Mouse (Mus musculus): ENCODE results near the gene Lnp1. TPM values are rescaled to one million over a fixed set of nuclear protein-coding genes. Genes with fewer than 3 reads are reported as not detected.

Gene Lnp1
- total RNA-seq (2023), result not detected

GRCm38 (mm10) chr16:56928023-56928422, at the start of gene Lnp1:
Gene Lnp1 (minus strand): TSS chr16:56928061.

DNA sequence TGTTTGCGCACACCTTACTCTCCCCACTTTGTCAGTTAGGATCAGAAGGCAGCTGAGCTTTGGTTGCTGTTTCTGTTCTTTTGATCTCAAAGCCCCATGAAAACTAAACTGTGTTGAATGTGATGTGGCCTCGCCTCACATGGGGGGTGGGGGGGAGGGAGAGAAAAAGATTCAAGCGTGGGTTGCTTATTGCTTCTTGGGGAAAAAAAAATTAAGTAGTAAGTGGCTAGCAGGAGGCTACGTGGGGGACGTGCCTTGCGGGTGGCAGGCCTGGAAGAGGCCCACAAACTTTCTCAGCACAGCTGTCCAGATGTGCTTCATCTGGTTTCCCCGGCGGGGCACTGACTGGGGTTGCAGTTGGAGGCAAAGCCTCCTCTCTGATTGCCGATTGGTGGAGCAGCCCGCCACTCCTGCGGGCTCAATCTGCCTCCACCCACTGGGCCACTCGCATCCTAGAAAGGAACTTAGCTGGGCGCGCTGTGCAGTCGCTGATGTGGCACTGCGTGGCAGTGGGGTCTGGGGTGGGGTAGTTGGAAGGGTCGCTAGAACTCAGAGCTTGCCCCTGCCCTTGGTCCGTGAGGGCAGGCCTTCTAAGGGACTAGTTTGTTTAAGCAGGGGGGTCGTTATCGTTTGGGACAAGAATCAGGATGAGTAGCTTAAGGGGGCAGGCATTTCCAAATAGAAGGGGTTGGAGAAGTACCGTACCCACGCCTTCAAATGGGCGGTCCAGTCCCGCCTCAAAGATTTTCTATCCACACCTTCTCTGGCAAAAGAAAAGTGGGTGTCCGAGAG, 41.8 kb downstream of the Lnp1 start, which contains the start of gene Tmem45a:
Tmem45a (minus strand) TSS at position 343 of the 792 bp plus-strand sequence.

Other genes with a start within 250 kb of the Lnp1 start
- 10 to 100 TPM; 32.2 to 33.2 TPM for gene Tfg, start 210.6 kb downstream of the Lnp1 start, total RNA-seq (2023)
- gene Adgrg7, start 132.2 kb downstream of the Lnp1 start, total RNA-seq (2023), result 1 to 10 TPM; 1.2 to 2.3 TPM
- gene Tmem45a, start 41.9 kb downstream of the Lnp1 start, total RNA-seq (2023), result not detected
- gene Tmem45a2, start 143.3 kb upstream of the Lnp1 start, total RNA-seq (2023), result 1 to 10 TPM; 2.3 to 2.5 TPM
- 10 to 100 TPM; 16.9 to 17.8 TPM for gene Tomm70a, start 193.6 kb upstream of the Lnp1 start, total RNA-seq (2023)
- 10 to 100 TPM; 11.3 to 14.0 TPM for gene Nit2, start 239.3 kb upstream of the Lnp1 start, total RNA-seq (2023)

Data from neutrophil, adult 83 days (primary cell).